Mouse (Mus musculus): ENCODE results near the gene Zfp991.
"Not testable (repeated sequence)": the region's sequence is repeated elsewhere in the genome, so short reads cannot be mapped to it uniquely, and the experiment has no call there.

GRCm38 (mm10) chr4:147181141-147181685, 49.4 kb downstream of the Zfp991 start:
- TF ChIP-seq MAX (IDR thresholded peaks at IDR 0.05); CTCF (IDR thresholded peaks at IDR 0.05; ENCODE audit: control insufficient read depth, insufficient read depth, insufficient read length); FOSL1 (IDR thresholded peaks at IDR 0.05; ENCODE audit: insufficient read depth, low read length, poor library complexity, severe bottlenecking); USF1 (IDR thresholded peaks at IDR 0.05; ENCODE audit: low read depth); MYOD1 (IDR thresholded peaks at IDR 0.05; ENCODE audit: control insufficient read depth, insufficient read length, low read depth): not testable (repeated sequence)
